Mouse (Mus musculus) E14TG2a.4 (cell line): ENCODE results near the gene 5530401A14Rik.

Experiments used
- CTCF ChIP-seq: conservative IDR thresholded peaks from 2 replicates; pipeline ENCODE4 v1.5.1; 2014; ENCODE audit warnings: low read length
- NANOG ChIP-seq: IDR thresholded peaks from 2 replicates; pipeline ENCODE4 v1.6.1; 2014; ENCODE audit warnings: borderline replicate concordance, low read length, mixed read lengths
- POU5F1 ChIP-seq: IDR thresholded peaks from 2 replicates; pipeline ENCODE4 v1.6.1; 2014; ENCODE audit warnings: low read length, borderline replicate concordance

DNA sequence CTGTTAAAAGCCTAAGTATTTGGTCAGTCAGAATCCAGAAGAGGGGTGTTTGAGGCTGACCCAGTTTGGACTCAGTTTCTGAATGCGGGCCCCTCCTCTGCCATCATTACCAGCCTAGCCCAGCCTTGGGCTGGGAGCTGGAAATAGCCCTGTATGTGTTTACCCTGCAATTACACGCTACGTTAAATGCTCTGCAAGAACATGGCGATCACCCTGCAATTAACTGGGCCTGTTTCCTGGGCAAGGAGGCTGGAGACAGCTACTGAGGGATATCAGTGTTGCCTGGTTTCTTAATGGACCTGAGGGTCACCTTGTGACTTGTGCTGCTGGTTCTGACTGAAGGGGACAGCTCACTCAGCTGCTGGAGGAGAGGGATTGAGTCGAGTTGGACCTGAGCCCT, 43.9 kb upstream of the 5530401A14Rik start:
- TF ChIP-seq CTCF: no peak
- no peak for TF ChIP-seq NANOG
- TF ChIP-seq POU5F1: no peak
